Mouse (Mus musculus) embryonic facial prominence, embryonic 12.5 days (tissue): ENCODE results near the gene Mmp11. TPM values are rescaled to one million over a fixed set of nuclear protein-coding genes. Genes with fewer than 3 reads are reported as not detected.

Experiments used
- polyA plus RNA-seq: library from polyadenylated mRNA; unstranded; fragments of >200 nt; fragmentation: Nextera tagmentation; extraction: Ambion mirVana; gene quantifications from 2 replicates; pipeline ENCODE4 v1.2.1, GENCODE M21; 2016

Mmp11 gene
- polyA plus RNA-seq, 1 experiment from 2014 or later = 110 TPM

Other genes starting within 250 kb of the Mmp11 start
- 34.7 and 36.0 TPM in 2 replicates for gene Cabin1, start 172.2 kb downstream of the Mmp11 start, polyA plus RNA-seq
- gene Ddt, start 163.1 kb downstream of the Mmp11 start, polyA plus RNA-seq = 92.2 and 95.4 TPM in 2 replicates
- gene Gm20441, start 155.5 kb downstream of the Mmp11 start, polyA plus RNA-seq = not detected in 2 replicates
- gene Gstt3, start 155.1 kb downstream of the Mmp11 start, polyA plus RNA-seq = 9.7 and 10.4 TPM in 2 replicates
- gene Gstt1, start 137.9 kb downstream of the Mmp11 start, polyA plus RNA-seq = 11.0 TPM in 2 replicates
- gene Gstt4, start 114.0 kb downstream of the Mmp11 start, polyA plus RNA-seq = not detected in 2 replicates
- gene Gstt2, start 99.1 kb downstream of the Mmp11 start, polyA plus RNA-seq = 9.6 and 12.0 TPM in 2 replicates
- gene Mif, start 76.3 kb downstream of the Mmp11 start, polyA plus RNA-seq = 1,615 and 1,742 TPM in 2 replicates
- 3.2 and 3.9 TPM in 2 replicates for gene Derl3, start 43.1 kb downstream of the Mmp11 start, polyA plus RNA-seq
- gene Smarcb1, start 14.9 kb downstream of the Mmp11 start, polyA plus RNA-seq = 269 TPM in 2 replicates
- gene Chchd10, start 3.4 kb downstream of the Mmp11 start, polyA plus RNA-seq = 10.2 and 11.8 TPM in 2 replicates
- 0.31 and 0.37 TPM in 2 replicates for gene Gm867, start 4.2 kb upstream of the Mmp11 start, polyA plus RNA-seq
- 0.56 and 0.79 TPM in 2 replicates for gene Vpreb3, start 6.6 kb upstream of the Mmp11 start, polyA plus RNA-seq
- not detected in 2 replicates for gene Gm5134, start 18.0 kb upstream of the Mmp11 start, polyA plus RNA-seq
- 26.4 and 28.7 TPM in 2 replicates for gene Zfp280b, start 96.2 kb upstream of the Mmp11 start, polyA plus RNA-seq
- gene Slc5a4b, start 174.5 kb upstream of the Mmp11 start, polyA plus RNA-seq = 0.05 TPM in 1 of 2 replicates, not detected in the other
- not detected in 2 replicates for gene Slc5a4a, start 211.0 kb upstream of the Mmp11 start, polyA plus RNA-seq